Mouse (Mus musculus): ENCODE data around the gene Fcrl6. TPM values are rescaled to one million over a fixed set of nuclear protein-coding genes. Genes with fewer than 3 reads are reported as not detected.
A peak's percentile ranks its signal among the peaks of the same experiment; 100 is the strongest.

Fcrl6 gene
- polyA plus RNA-seq, 1 experiment, result not detected

DNA sequence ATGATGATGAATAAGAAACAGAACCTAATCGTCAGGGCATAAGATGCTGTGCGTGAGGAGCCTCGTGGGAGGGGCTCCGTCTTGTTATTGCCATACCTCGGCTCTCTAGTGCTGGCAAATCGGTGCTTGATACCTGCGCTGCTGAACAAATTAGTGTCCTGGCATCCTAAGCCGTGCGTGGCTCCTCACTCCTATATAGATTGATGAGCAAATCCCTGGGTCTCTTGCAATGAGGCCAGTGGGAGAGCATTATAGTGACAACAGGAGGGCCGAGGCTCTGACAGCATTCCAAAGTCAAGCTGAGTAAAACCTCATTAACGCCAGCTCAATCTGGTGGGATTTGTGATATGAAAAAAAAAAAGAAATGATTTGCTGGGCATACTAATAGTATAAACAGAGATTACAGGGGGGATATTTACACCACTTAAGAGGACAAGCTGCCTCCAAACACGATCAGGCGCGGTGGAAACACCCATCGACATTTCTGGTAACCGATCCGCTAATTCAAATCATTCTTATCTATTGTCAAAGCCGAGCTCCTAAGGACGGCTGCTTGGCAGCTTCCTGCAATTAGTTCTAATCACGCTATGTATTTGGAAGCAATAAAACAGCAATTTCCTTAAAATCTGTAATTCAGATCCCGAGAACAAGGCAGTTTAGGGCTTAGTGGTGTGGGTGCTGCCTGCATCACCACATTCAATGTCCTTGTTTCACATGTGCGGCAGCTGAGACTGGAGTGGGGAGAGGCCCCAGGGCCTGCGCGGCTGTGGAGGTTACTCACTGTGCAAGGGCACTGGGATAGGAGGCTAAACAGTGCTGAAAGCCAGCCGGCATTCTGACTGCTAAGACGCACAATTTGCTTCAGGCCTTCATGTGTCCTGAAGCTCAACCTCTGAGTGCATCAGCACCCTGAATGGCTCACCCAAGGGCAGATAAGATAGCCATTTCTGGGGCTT lies 16.5 kb downstream of the Fcrl6 start:
- TF ChIP-seq CTCF (IDR thresholded peaks at IDR 0.05; ENCODE audit: control insufficient read depth, insufficient read depth, insufficient read length) (no peak), CEBPB (IDR thresholded peaks at IDR 0.05; ENCODE audit: low read depth) (no peak), MYOD1 (IDR thresholded peaks at IDR 0.05; ENCODE audit: control insufficient read depth, insufficient read length, low read depth) (no peak), USF1 (IDR thresholded peaks at IDR 0.05; ENCODE audit: low read depth) (no peak), MAX (IDR thresholded peaks at IDR 0.05) (no peak), MYOG (IDR thresholded peaks at IDR 0.05; ENCODE audit: control insufficient read depth, extremely low read depth, insufficient read length) (no peak), FOSL1 (IDR thresholded peaks at IDR 0.05; ENCODE audit: insufficient read depth, low read length, poor library complexity, severe bottlenecking) (no peak)
- Histone ChIP-seq H3K79me2 (ENCODE audit: control insufficient read depth, insufficient read depth) (no peaks in the 10 kb centered on the region), H3K27me3 (ENCODE audit: control insufficient read depth, insufficient read depth, insufficient read length) (no peaks in the 10 kb centered on the region), H3K79me3 (ENCODE audit: low read depth) (no peaks in the 10 kb centered on the region), H3ac (ENCODE audit: control insufficient read depth, insufficient read length, low read depth) (no peak overlapping the region), H3K4me3 (ENCODE audit: insufficient read depth, poor library complexity, severe bottlenecking) (no peak overlapping the region), H3K36me3 (ENCODE audit: control insufficient read depth, insufficient read depth) (no peaks in the 10 kb centered on the region)

DNA sequence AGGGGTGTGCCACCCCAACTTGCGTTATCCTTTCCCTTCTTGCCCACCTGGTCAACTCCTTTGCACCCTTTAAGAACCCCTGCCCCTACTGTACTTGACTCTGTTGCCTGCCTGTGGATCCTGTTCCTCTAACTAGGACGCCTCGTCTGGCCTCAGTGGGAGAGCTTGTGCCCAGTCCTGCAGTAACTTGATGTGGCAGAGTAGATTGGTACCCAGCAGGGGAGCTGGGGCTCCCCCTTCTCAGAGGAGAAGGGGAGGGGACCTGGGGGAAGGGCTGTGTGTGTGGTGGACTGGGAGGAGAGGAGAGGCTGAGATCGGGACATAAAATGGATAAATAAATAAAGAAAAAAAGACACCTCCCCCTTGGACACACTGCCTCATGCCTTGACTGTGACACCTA lies 17.3 kb downstream of the Fcrl6 start:
- Histone ChIP-seq H3K27me3 (ENCODE audit: control insufficient read depth, insufficient read depth, insufficient read length) (no peaks in the 10 kb centered on the region), H3ac (ENCODE audit: control insufficient read depth, insufficient read length, low read depth) (no peak overlapping the region), H3K36me3 (ENCODE audit: control insufficient read depth, insufficient read depth) (no peaks in the 10 kb centered on the region), H3K79me2 (ENCODE audit: control insufficient read depth, insufficient read depth) (no peaks in the 10 kb centered on the region), H3K4me3 (ENCODE audit: insufficient read depth, poor library complexity, severe bottlenecking) (no peak overlapping the region), H3K79me3 (ENCODE audit: low read depth) (no peaks in the 10 kb centered on the region)
- no peak for TF ChIP-seq MYOD1 (IDR thresholded peaks at IDR 0.05; ENCODE audit: control insufficient read depth, insufficient read length, low read depth)
- no peak for TF ChIP-seq CEBPB (IDR thresholded peaks at IDR 0.05; ENCODE audit: low read depth)
- TF ChIP-seq MYOG (IDR thresholded peaks at IDR 0.05; ENCODE audit: control insufficient read depth, extremely low read depth, insufficient read length), result no peak

DNA sequence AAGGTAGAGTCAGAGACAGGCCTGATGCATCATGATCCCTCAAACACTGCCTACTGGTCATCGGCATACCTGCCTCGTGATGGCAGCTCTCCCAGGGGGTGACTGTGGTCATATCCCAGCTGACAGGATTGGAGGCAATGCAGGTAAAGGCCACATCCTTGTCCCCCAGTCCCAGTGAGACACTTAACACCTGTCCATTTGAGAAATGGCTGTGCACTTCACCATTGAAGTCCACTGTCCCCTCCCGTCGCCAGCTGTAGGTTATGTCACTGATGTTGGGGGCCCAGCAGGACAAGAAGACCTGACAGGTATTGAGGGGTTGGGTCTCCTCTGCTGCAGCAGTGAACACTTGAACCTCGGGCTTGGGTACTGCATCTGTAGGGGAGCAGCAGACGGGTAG lies 18.1 kb downstream of the Fcrl6 start:
- Histone ChIP-seq H3K79me3 (ENCODE audit: low read depth) (no peaks in the 10 kb centered on the region), H3K27me3 (ENCODE audit: control insufficient read depth, insufficient read depth, insufficient read length) (no peaks in the 10 kb centered on the region), H3K79me2 (ENCODE audit: control insufficient read depth, insufficient read depth) (no peaks in the 10 kb centered on the region), H3K4me3 (ENCODE audit: insufficient read depth, poor library complexity, severe bottlenecking) (no peak overlapping the region), H3ac (ENCODE audit: control insufficient read depth, insufficient read length, low read depth) (no peak overlapping the region), H3K36me3 (ENCODE audit: control insufficient read depth, insufficient read depth) (no peaks in the 10 kb centered on the region)
- no peak for TF ChIP-seq CTCF (IDR thresholded peaks at IDR 0.05; ENCODE audit: control insufficient read depth, insufficient read depth, insufficient read length)
- no peak for TF ChIP-seq CEBPB (IDR thresholded peaks at IDR 0.05; ENCODE audit: low read depth)

DNA sequence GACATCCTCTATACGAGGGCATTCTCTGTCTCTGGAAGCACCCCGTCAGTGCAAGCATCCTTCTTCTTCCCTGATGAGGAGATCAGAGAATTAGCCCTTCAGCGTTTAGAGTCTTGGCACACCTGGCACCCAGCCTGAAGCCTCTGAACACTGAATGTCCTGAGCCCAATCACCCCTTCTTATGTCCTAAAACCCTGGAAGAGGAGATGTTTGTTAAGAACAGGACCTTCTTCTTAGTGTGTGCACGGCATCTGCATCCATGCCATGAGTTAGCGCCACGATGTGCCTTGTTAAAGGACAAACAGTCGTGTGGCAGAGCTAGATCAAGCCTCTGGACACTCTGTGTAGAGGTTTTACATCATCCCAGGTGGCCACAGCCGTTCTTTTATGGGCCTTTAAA lies 19.9 kb downstream of the Fcrl6 start:
- TF ChIP-seq MAX (IDR thresholded peaks at IDR 0.05) (no peak), CEBPB (IDR thresholded peaks at IDR 0.05; ENCODE audit: low read depth) (no peak), USF1 (IDR thresholded peaks at IDR 0.05; ENCODE audit: low read depth) (no peak), MYOG (IDR thresholded peaks at IDR 0.05; ENCODE audit: control insufficient read depth, extremely low read depth, insufficient read length) (no peak), MYOD1 (IDR thresholded peaks at IDR 0.05; ENCODE audit: control insufficient read depth, insufficient read length, low read depth) (no peak), FOSL1 (IDR thresholded peaks at IDR 0.05; ENCODE audit: insufficient read depth, low read length, poor library complexity, severe bottlenecking) (no peak), CTCF (IDR thresholded peaks at IDR 0.05; ENCODE audit: control insufficient read depth, insufficient read depth, insufficient read length) (no peak)
- H3K79me3 ChIP-seq (ENCODE audit: low read depth), result no peaks in the 10 kb centered on the region
- H3K4me3 ChIP-seq (ENCODE audit: insufficient read depth, poor library complexity, severe bottlenecking), result no peak overlapping the region
- no peaks in the 10 kb centered on the region for H3K36me3 ChIP-seq (ENCODE audit: control insufficient read depth, insufficient read depth)
- no peak overlapping the region for H3ac ChIP-seq (ENCODE audit: control insufficient read depth, insufficient read length, low read depth)
- H3K79me2 ChIP-seq (ENCODE audit: control insufficient read depth, insufficient read depth), result no peaks in the 10 kb centered on the region
- H3K27me3 ChIP-seq (ENCODE audit: control insufficient read depth, insufficient read depth, insufficient read length), result no peaks in the 10 kb centered on the region

DNA sequence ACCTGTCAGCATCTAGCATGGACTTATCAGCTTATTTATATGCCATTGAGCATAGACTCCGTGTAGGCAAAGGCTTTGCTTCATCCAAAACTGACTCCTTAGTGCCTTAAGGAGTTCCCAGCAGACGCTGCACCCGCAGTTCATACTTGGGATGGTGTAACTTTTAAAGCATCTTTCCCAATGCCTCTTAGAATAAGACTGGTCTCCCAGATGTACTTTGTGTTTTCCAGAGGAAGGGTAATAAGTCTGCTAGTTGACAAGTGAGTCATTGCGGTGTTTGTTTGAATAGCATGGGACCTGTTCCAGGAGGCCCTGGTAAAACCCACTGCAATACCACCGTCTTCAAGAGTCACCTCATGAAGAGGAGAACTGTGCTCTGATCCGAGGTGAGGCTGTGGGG lies 22.2 kb downstream of the Fcrl6 start:
- TF ChIP-seq CEBPB (IDR thresholded peaks at IDR 0.05; ENCODE audit: low read depth) (peak; percentile 69), MYOG (IDR thresholded peaks at IDR 0.05; ENCODE audit: control insufficient read depth, extremely low read depth, insufficient read length) (no peak), MYOD1 (IDR thresholded peaks at IDR 0.05; ENCODE audit: control insufficient read depth, insufficient read length, low read depth) (no peak), FOSL1 (IDR thresholded peaks at IDR 0.05; ENCODE audit: insufficient read depth, low read length, poor library complexity, severe bottlenecking) (no peak)
- H3ac ChIP-seq (ENCODE audit: control insufficient read depth, insufficient read length, low read depth), result no peak overlapping the region
- H3K36me3 ChIP-seq (ENCODE audit: control insufficient read depth, insufficient read depth), result no peaks in the 10 kb centered on the region
- no peak overlapping the region for H3K4me3 ChIP-seq (ENCODE audit: insufficient read depth, poor library complexity, severe bottlenecking)
- no peaks in the 10 kb centered on the region for H3K79me3 ChIP-seq (ENCODE audit: low read depth)
- no peaks in the 10 kb centered on the region for H3K27me3 ChIP-seq (ENCODE audit: control insufficient read depth, insufficient read depth, insufficient read length)
- no peaks in the 10 kb centered on the region for H3K79me2 ChIP-seq (ENCODE audit: control insufficient read depth, insufficient read depth)

DNA sequence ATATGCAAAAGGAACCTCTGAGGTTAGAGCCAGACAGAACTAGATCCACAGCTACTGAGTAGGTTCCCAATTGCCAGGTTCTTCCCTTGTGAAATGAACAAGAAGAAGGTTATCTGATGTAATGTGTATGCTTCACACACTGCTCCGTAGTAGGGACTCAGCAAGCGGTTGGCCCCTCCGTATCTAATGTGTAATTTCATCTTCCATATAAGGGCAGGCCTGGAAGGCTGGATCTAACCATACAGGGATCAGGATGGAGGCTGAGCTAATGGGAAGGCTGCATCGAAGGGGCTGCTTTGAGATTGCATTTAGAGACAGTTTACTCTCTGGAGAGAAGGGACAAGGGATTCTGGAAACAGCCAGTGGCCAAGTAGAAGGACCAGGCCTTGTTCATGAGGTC lies 34.6 kb downstream of the Fcrl6 start:
- Histone ChIP-seq H3K79me2 (ENCODE audit: control insufficient read depth, insufficient read depth) (no peaks in the 10 kb centered on the region), H3ac (ENCODE audit: control insufficient read depth, insufficient read length, low read depth) (no peak overlapping the region)
- TF ChIP-seq MYOD1 (IDR thresholded peaks at IDR 0.05; ENCODE audit: control insufficient read depth, insufficient read length, low read depth), result no peak
- TF ChIP-seq CEBPB (IDR thresholded peaks at IDR 0.05; ENCODE audit: low read depth), result no peak

More for the DNA sequence above, 34.6 kb downstream of the Fcrl6 start:
- no peaks in the 10 kb centered on the region for H3K36me3 ChIP-seq (ENCODE audit: control insufficient read depth, insufficient read depth)
- no peaks in the 10 kb centered on the region for H3K27me3 ChIP-seq (ENCODE audit: control insufficient read depth, insufficient read depth, insufficient read length)
- no peak overlapping the region for H3K4me3 ChIP-seq (ENCODE audit: insufficient read depth, poor library complexity, severe bottlenecking)
- no peaks in the 10 kb centered on the region for H3K79me3 ChIP-seq (ENCODE audit: low read depth)
